Mouse (Mus musculus): Measurements from ENCODE around the gene Csrnp1. TPM values are rescaled to one million over a fixed set of nuclear protein-coding genes. Genes with fewer than 3 reads are reported as not detected.
A peak's percentile ranks its signal among the peaks of the same experiment; 100 is the strongest.
"Not testable (repeated sequence)": the region's sequence is repeated elsewhere in the genome, so short reads cannot be mapped to it uniquely, and the experiment has no call there.

Gene Csrnp1
- 10 to 100 TPM; 18.0 to 18.1 TPM for total RNA-seq (2021)
- long read RNA-seq, experiment 1: 0 reads
- long read RNA-seq, experiment 2, partial matches to known transcripts: 5 of 8 reads
- long read RNA-seq, experiment 2, other reads (novel, unspliced or antisense): 3 of 8 reads

DNA sequence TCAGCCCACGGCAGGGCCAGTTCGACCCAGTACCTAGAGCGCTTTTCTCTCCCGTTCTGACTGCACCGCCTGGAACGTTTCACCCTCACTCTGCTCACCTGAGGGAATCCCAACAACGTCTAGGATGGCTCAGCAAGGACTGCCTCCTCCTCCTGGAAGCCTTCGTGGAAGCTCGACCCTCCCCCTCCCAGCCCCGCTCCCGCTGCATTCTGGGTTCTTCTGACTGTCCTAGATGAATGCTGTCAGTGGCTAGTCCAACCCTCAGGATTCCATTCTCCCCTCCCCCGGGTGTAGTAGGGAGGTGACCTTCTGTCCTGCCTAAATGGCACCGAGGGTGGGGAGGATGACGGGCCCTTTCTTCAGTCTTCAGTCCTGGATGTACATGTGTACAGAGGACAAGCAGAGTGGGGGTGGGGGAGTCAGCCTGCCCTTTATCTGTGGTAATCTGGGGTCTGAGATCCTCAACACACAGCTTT lies at the start of gene Csrnp1:
Gene Csrnp1, minus strand, starts transcription at position 123 of the 476 bp plus-strand sequence.
- DNase-seq (ENCODE audit: low spot score in 2 of 2): no peak

DNA sequence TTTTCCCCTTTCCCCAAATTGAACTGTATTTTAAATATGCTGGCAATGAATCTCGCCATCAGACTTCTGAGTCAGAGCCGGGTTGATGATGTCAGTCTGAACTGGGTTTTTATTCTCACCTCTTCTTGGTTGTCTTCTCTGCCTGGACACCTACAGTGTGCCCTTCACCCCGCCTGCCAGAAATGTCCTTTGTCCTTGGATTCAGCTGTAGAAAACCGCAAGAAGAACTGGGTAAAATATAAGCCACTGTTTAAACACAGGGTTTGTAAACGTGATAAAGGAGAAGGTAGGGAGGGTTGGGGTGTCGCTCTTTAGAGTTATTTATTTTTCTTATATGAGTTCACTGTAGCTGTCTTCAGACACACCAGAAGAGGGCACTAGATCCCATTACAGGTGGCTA lies 48.3 kb upstream of the Csrnp1 start:
- no peak for DNase-seq (ENCODE audit: low spot score in 2 of 2)

GRCm38 (mm10) chr9:120030421-120030820 lies 46.0 kb upstream of the Csrnp1 start:
- DNase-seq (ENCODE audit: low spot score in 2 of 2): no peak

DNA sequence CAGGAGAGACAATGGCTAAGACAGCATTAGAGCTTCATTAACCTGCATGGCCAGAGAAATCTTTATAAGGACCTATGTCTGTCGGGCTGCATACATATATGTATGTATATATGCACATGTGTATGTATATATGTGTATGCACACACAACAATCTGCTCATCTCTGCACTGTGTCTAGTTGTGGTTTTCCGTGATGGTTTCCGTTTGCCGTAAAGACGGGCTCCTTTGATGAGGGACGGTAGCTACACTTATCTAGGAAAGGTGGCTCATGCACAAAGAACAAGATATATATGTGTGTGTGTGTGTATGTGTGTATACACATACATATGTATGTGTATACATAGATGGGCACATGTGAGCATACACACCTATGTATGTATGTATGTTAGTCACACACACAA lies 45.4 kb upstream of the Csrnp1 start:
- DNase-seq (ENCODE audit: low spot score in 2 of 2): no peak

GRCm38 (mm10) chr9:120027401-120028151 lies 43.1 kb upstream of the Csrnp1 start:
- no peak for DNase-seq (ENCODE audit: low spot score in 2 of 2)

DNA sequence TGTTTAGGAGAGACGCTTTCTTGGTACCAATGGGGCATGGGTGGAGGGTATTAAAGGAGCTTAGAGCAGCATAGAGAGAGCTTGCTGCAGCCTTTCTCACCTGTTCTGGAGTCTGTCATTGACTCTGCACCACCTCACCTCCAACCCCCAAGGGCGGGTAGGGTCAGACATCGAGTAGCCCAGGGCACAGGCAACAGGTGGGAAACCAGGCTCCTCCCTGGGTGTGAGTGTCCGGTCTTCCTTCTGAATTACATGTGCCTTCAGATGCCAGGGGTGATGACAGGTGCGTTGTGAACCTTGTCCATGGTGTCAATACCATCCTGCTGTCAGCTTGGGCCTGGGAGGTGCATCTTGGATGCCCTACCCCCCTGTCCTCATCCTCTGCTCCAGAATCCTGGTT lies 40.2 kb upstream of the Csrnp1 start:
- DNase-seq (ENCODE audit: low spot score in 2 of 2): no peak

GRCm38 (mm10) chr9:120024171-120024570 lies 39.7 kb upstream of the Csrnp1 start:
- no peak for DNase-seq (ENCODE audit: low spot score in 2 of 2)

GRCm38 (mm10) chr9:120023086-120023811 lies 38.8 kb upstream of the Csrnp1 start, which contains the start of gene Xirp1:
Xirp1 (minus strand) TSS chr9:120023598.
- no peak for DNase-seq (ENCODE audit: low spot score in 2 of 2)

- DNase-seq (ENCODE audit: low spot score in 2 of 2): no peak
Observed at GRCm38 (mm10) chr9:120021164-120021563, 36.7 kb upstream of the Csrnp1 start.

DNA sequence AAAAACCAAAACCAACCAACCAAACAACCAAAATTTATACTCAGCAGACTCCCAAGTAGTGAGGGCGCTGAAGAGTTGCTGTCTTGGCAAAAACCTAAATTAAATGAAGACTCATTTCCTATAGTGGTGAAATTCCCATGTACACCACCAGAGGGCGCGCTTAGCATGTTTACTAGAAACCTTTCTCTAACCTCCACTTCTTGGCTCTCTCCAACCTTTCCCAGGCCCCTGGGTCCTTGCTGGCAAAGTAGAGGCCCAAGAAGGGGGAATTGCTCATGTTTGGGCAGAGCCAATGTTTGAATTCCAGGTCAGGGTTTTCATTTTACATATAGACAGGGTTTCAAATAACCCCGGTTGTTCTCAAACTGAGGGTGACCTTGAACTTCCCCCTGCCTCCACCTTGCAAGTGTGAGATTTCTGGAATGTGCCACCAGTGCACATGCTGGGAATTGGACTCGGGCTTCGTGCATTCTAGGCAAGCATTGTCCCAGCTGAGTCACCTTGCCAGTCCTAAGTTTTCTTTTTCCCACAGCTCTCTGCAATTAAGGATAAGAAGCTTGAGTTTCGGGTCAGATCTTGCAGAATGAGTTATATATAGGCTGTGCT lies 35.9 kb upstream of the Csrnp1 start:
- DNase-seq (ENCODE audit: low spot score in 2 of 2): peak in 1 of 2 experiments; percentile 61

- DNase-seq (ENCODE audit: low spot score in 2 of 2): no peak
Observed at GRCm38 (mm10) chr9:120016956-120017355, 32.5 kb upstream of the Csrnp1 start.

GRCm38 (mm10) chr9:120014828-120015227 lies 30.4 kb upstream of the Csrnp1 start:
- no peak for DNase-seq (ENCODE audit: low spot score in 2 of 2)

DNA sequence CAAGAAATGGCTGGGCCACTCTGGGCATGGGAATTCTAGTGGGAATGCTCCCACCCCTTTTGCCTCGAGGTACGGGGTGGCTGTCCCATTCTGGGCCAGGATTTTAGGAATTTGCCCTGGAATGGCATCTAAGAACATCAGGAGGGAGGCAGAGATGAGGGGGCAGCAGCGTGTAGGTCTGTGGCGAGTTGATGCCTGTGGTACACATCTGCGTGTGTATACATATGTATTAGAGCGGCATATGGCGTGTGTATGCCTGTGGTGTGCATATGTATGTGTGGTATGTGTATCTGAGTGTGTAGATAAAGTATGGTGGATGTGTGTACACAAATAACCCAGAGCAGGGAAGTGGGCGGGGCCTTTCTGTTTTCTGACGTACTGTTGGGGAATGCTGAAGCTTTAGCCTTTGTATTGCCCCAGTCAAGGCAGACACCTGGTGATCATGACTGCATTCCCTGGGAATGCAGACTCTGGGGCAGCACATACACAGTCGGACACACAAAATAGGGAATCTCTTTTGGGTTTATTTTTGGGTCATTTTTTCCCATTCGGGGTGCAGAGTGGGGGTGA lies 28.9 kb upstream of the Csrnp1 start:
- no peak for DNase-seq (ENCODE audit: low spot score in 2 of 2)

DNA sequence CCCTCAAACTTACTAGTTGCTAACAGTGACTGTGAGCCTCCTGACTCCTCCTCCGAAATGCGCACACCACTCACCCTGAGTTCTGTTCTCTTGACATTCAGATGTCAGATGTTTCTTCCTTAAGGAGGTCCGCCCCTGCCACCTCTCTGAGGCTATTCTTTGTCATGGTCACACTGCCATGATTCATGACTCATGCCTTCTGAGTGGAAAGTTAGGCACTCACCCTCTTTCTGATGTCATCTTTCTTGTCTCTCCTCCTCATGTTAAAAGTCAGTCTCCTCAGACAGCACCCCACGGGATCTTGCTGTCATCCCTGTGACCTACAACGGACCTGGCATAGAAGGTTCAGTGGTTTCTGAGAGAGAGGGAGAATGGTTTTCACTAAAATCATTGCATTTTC lies 28.3 kb upstream of the Csrnp1 start:
- DNase-seq (ENCODE audit: low spot score in 2 of 2): no peak

- DNase-seq (ENCODE audit: low spot score in 2 of 2): not testable (repeated sequence)
Observed at GRCm38 (mm10) chr9:120012161-120012560, 27.7 kb upstream of the Csrnp1 start.

DNA sequence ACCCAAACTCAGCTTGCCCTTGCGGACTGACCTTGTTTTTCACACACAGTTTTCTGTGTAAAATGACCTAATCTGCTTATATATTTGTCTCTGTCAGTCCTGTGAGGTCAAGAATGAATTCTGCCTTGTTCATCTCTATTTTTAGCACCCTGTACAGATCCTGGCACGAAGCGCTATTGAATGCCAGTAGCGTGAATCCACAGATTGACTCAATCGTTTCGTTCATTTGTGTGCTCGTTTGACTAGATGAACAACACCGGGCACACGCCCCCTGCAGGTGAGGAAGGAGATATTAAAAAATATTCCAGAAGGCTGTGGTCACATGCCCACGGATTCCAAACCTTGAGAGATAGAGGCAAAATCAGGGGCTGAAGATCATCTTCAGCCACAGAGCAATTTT lies 27.1 kb upstream of the Csrnp1 start:
- peak in 1 of 2 experiments; percentile 59 for DNase-seq (ENCODE audit: low spot score in 2 of 2)

GRCm38 (mm10) chr9:120010781-120011511 lies 26.5 kb upstream of the Csrnp1 start:
- DNase-seq (ENCODE audit: low spot score in 2 of 2): peak; percentile 95 to 99

- DNase-seq (ENCODE audit: low spot score in 2 of 2): no peak
Observed at GRCm38 (mm10) chr9:120009871-120010270, 25.4 kb upstream of the Csrnp1 start.

DNA sequence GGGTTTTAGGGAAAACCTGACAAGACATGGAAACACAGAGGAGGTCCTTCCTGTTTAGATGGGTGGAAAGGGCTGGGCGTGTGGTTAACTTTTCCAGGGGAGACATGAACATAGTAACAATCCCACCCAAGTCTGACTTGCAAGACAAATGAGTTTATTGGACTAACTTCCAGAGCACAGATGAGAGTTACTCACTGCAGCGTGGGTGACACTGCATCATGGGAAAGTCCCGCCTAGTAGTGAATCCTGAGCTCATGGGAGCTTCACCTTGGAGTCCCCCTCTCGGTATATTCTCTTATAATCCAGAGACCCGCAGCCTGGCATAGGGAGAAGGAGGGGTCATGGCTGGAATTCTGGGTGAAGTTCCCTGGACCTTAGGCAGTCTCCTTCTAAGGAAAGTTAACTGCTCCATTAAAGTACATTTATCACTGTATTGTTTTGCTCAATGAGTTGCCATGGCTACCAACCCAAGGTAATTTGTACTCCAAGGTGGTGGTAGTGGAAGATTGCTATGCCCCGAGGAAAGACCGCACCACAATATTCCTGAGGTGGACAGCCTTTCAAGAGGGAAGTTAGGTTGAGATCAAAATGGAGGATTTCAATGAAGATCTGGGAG lies 24.9 kb upstream of the Csrnp1 start:
- no peak for DNase-seq (ENCODE audit: low spot score in 2 of 2)

GRCm38 (mm10) chr9:120007833-120008232 lies 23.4 kb upstream of the Csrnp1 start:
- no peak for DNase-seq (ENCODE audit: low spot score in 2 of 2)

Measured in adrenal gland, postnatal 4 days (tissue).